Mouse (Mus musculus): ENCODE measurements around the gene Tmem163. TPM values are rescaled to one million over a fixed set of nuclear protein-coding genes. Genes with fewer than 3 reads are reported as not detected.

Tmem163 gene
- polyA plus RNA-seq, 1 experiment from 2014 or later: 2.1 TPM

GRCm38 (mm10) chr1:127500701-127501100 is 178.6 kb downstream of the Tmem163 start:
- H3K4me1 ChIP-seq (ENCODE audit: insufficient read depth): no peaks in the 10 kb centered on the region
- no peaks in the 10 kb centered on the region for H3K9me3 ChIP-seq (ENCODE audit: low read depth, low read length)
- H3K4me2 ChIP-seq: no peak overlapping the region
- ATAC-seq (ENCODE audit: insufficient read depth) (no peak), DNase-seq (no peak)
- TF ChIP-seq CTCF (IDR thresholded peaks at IDR 0.05; ENCODE audit: low read depth): no peak
- WGBS: 68% methylated on average over 17 of the region's 17 CpGs
- H3K27ac ChIP-seq (ENCODE audit: low read depth): no peak overlapping the region
- no peaks in the 10 kb centered on the region for H3K36me3 ChIP-seq (ENCODE audit: insufficient read depth)
- H3K4me3 ChIP-seq (ENCODE audit: low read depth, low read length): no peak overlapping the region
- H3K27me3 ChIP-seq (ENCODE audit: insufficient read depth, low read length): no peaks in the 10 kb centered on the region
- no peak overlapping the region for H3K9ac ChIP-seq

DNA sequence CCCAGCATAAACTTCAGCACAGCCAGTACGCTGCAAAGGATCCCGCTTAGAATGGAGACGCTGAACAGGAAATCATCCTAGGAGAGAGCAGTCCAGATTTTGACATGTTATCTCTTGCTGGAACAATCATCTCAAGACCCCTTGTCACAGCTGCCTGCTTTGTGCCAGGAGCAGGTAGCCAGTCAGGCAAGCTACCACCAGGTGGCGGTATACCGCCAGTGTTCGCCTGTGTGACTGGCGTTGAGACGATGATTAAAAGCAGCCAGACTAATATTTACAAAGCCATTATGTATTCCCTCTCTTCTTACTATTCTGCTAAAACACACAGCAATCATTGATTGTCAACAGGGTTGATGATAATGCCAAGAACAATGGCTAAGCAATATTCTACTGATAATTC is 179.1 kb downstream of the Tmem163 start:
- Histone ChIP-seq H3K4me3 (ENCODE audit: low read depth, low read length) (no peak overlapping the region), H3K36me3 (ENCODE audit: insufficient read depth) (no peaks in the 10 kb centered on the region), H3K9ac (no peak overlapping the region), H3K27ac (ENCODE audit: low read depth) (no peak overlapping the region), H3K4me2 (no peak overlapping the region), H3K9me3 (ENCODE audit: low read depth, low read length) (no peaks in the 10 kb centered on the region), H3K27me3 (ENCODE audit: insufficient read depth, low read length) (no peaks in the 10 kb centered on the region), H3K4me1 (ENCODE audit: insufficient read depth) (no peaks in the 10 kb centered on the region)
- DNase-seq (peak; percentile 91), ATAC-seq (ENCODE audit: insufficient read depth) (no peak)
- 9% methylated on average over 8 of the region's 8 CpGs for WGBS
- peak; percentile 95 for TF ChIP-seq CTCF (IDR thresholded peaks at IDR 0.05; ENCODE audit: low read depth)

DNA sequence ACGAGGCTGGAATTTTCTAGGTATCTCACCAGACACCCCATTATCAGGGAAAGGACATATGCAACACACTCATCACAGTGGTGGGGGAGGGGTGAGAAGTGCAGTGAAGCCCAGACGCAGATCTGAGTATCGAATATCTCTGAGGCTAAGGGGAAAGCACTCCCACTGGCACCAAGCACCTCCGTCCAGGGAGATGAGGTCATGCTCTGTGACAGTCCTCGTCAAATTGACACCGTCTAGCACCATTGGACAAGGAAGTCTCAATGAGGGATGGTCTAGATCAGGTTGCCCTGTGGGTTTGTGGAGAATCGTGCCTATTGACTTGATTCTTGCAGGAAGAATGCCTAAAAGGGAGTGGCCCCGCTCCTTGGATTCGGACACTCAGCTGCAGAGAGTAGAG is 180.6 kb downstream of the Tmem163 start:
- Histone ChIP-seq H3K4me1 (ENCODE audit: insufficient read depth) (no peaks in the 10 kb centered on the region), H3K27ac (ENCODE audit: low read depth) (no peak overlapping the region), H3K27me3 (ENCODE audit: insufficient read depth, low read length) (no peaks in the 10 kb centered on the region), H3K9ac (no peak overlapping the region), H3K9me3 (ENCODE audit: low read depth, low read length) (no peaks in the 10 kb centered on the region), H3K36me3 (ENCODE audit: insufficient read depth) (no peaks in the 10 kb centered on the region), H3K4me3 (ENCODE audit: low read depth, low read length) (no peak overlapping the region), H3K4me2 (no peak overlapping the region)
- no peak for TF ChIP-seq CTCF (IDR thresholded peaks at IDR 0.05; ENCODE audit: low read depth)
- ATAC-seq (ENCODE audit: insufficient read depth) (no peak), DNase-seq (no peak)
- WGBS: 37% methylated on average over 9 of the region's 9 CpGs

- H3K36me3 ChIP-seq (ENCODE audit: insufficient read depth): no peaks in the 10 kb centered on the region
- H3K4me2 ChIP-seq: no peak overlapping the region
- no peak overlapping the region for H3K4me3 ChIP-seq (ENCODE audit: low read depth, low read length)
- TF ChIP-seq CTCF (IDR thresholded peaks at IDR 0.05; ENCODE audit: low read depth): peak; percentile 100
- H3K27me3 ChIP-seq (ENCODE audit: insufficient read depth, low read length): no peaks in the 10 kb centered on the region
- WGBS: 32% methylated on average over 9 of the region's 9 CpGs
- ATAC-seq (ENCODE audit: insufficient read depth): peak; percentile 64
- no peaks in the 10 kb centered on the region for H3K4me1 ChIP-seq (ENCODE audit: insufficient read depth)
- no peaks in the 10 kb centered on the region for H3K9me3 ChIP-seq (ENCODE audit: low read depth, low read length)
- peak; percentile 80 for DNase-seq
- no peak overlapping the region for H3K27ac ChIP-seq (ENCODE audit: low read depth)
- no peak overlapping the region for H3K9ac ChIP-seq
Observed at GRCm38 (mm10) chr1:127496737-127497543, 182.4 kb downstream of the Tmem163 start.

GRCm38 (mm10) chr1:127487161-127487560 is 192.2 kb downstream of the Tmem163 start:
- TF ChIP-seq CTCF (IDR thresholded peaks at IDR 0.05; ENCODE audit: low read depth): peak; percentile 47; the same call in 1 of the 2 replicates
- Histone ChIP-seq H3K9ac (no peak overlapping the region), H3K27me3 (ENCODE audit: insufficient read depth, low read length) (no peaks in the 10 kb centered on the region), H3K27ac (ENCODE audit: low read depth) (no peak overlapping the region), H3K4me1 (ENCODE audit: insufficient read depth) (no peaks in the 10 kb centered on the region), H3K4me3 (ENCODE audit: low read depth, low read length) (no peak overlapping the region), H3K4me2 (no peak overlapping the region), H3K9me3 (ENCODE audit: low read depth, low read length) (no peaks in the 10 kb centered on the region), H3K36me3 (ENCODE audit: insufficient read depth) (peaks cover 6% of the 10 kb centered on the region; the same call in 1 of the 2 replicates)
- ATAC-seq (ENCODE audit: insufficient read depth): no peak
- DNase-seq: peak; percentile 29
- WGBS: 82% methylated on average over 4 of the region's 4 CpGs

DNA sequence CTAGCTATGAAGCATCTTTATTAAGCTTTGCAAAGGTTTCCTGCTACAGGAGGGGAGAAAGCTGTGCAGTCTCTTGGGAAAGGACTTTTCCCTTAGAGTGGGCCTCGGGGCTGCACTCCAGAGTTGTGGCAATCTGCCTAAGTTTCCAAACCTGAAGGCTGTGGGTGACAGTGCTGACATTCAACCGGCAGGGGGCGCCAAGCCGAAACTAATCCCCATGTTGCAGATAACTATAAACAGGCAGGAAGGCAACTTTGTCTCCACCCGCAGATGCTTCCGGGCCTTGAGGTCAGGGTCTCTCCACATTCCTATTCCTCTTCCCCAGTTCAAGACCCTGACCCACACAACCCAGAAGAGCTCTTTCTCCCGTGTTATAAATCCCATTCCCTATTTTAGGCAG is 194.5 kb downstream of the Tmem163 start:
- Histone ChIP-seq H3K4me3 (ENCODE audit: low read depth, low read length) (no peak overlapping the region), H3K4me1 (ENCODE audit: insufficient read depth) (no peaks in the 10 kb centered on the region), H3K9me3 (ENCODE audit: low read depth, low read length) (no peaks in the 10 kb centered on the region), H3K4me2 (no peak overlapping the region), H3K36me3 (ENCODE audit: insufficient read depth) (peaks cover 8% of the 10 kb centered on the region; the same call in 1 of the 2 replicates), H3K9ac (no peak overlapping the region), H3K27me3 (ENCODE audit: insufficient read depth, low read length) (no peaks in the 10 kb centered on the region), H3K27ac (ENCODE audit: low read depth) (no peak overlapping the region)
- peak; percentile 72 for TF ChIP-seq CTCF (IDR thresholded peaks at IDR 0.05; ENCODE audit: low read depth)
- 37% methylated on average over 7 of the region's 7 CpGs for WGBS
- DNase-seq (peak; percentile 72), ATAC-seq (ENCODE audit: insufficient read depth) (no peak)

- Histone ChIP-seq H3K9me3 (ENCODE audit: low read depth, low read length) (no peaks in the 10 kb centered on the region), H3K27ac (ENCODE audit: low read depth) (no peak overlapping the region), H3K9ac (no peak overlapping the region), H3K36me3 (ENCODE audit: insufficient read depth) (peaks cover 8% of the 10 kb centered on the region; the same call in 1 of the 2 replicates), H3K27me3 (ENCODE audit: insufficient read depth, low read length) (no peaks in the 10 kb centered on the region), H3K4me1 (ENCODE audit: insufficient read depth) (no peaks in the 10 kb centered on the region), H3K4me3 (ENCODE audit: low read depth, low read length) (no peak overlapping the region), H3K4me2 (no peak overlapping the region)
- 93% methylated on average over 8 of the region's 8 CpGs for WGBS
- TF ChIP-seq CTCF (IDR thresholded peaks at IDR 0.05; ENCODE audit: low read depth): no peak
- ATAC-seq (ENCODE audit: insufficient read depth) (no peak), DNase-seq (no peak)
Observed at GRCm38 (mm10) chr1:127484188-127484587, 195.2 kb downstream of the Tmem163 start.
